Mouse (Mus musculus) erythroblast, adult 5-6 weeks (primary cell): ENCODE data around the gene Srsf7. TPM values are rescaled to one million over a fixed set of nuclear protein-coding genes. Genes with fewer than 3 reads are reported as not detected.
A peak's percentile ranks its signal among the peaks of the same experiment; 100 is the strongest.
"Not testable (repeated sequence)": the region's sequence is repeated elsewhere in the genome, so short reads cannot be mapped to it uniquely, and the experiment has no call there.

Source experiments
- ATAC-seq: replicated peaks from 2 replicates; pipeline ENCODE4 v1.8.0; 2016; ENCODE audit warnings: moderate number of reproducible peaks, mild to moderate bottlenecking, moderate TSS enrichment, inconsistent platforms; ENCODE audit not compliant: poor library complexity, low FRiP score, severe bottlenecking
- total RNA-seq, 2 experiments: library from RNA; stranded (forward) in 1 of 2; stranded (reverse) in 1 of 2; fragments of 150-400 nt in 1 of 2; fragments of 200-764, 138-1000 nt in 1 of 2; gene quantifications; 2 replicates each; pipeline versions ENCODE4 v1.2.3 to v1.2.4; 2015 to 2017; ENCODE audit warnings: low replicate concordance in 2 of 2

The Srsf7 gene
- total RNA-seq (2015; ENCODE audit: low replicate concordance) (90.1 and 116 TPM in 2 replicates), total RNA-seq (2017; ENCODE audit: low replicate concordance) (89.8 and 90.9 TPM in 2 replicates)

GRCm38 (mm10) chr17:80206671-80207581 lies at the start of gene Srsf7, which contains the start of gene Ttc39d:
Srsf7 (minus strand) TSS chr17:80207307.
Ttc39d (plus strand) TSS chr17:80207460.
- ATAC-seq = peak; percentile 92

- ATAC-seq = no peak
These were observed 48.1 kb upstream of the Srsf7 start for GRCm38 (mm10) chr17:80255208-80255607.

GRCm38 (mm10) chr17:80254421-80254820 lies 47.3 kb upstream of the Srsf7 start:
- no peak for ATAC-seq

DNA sequence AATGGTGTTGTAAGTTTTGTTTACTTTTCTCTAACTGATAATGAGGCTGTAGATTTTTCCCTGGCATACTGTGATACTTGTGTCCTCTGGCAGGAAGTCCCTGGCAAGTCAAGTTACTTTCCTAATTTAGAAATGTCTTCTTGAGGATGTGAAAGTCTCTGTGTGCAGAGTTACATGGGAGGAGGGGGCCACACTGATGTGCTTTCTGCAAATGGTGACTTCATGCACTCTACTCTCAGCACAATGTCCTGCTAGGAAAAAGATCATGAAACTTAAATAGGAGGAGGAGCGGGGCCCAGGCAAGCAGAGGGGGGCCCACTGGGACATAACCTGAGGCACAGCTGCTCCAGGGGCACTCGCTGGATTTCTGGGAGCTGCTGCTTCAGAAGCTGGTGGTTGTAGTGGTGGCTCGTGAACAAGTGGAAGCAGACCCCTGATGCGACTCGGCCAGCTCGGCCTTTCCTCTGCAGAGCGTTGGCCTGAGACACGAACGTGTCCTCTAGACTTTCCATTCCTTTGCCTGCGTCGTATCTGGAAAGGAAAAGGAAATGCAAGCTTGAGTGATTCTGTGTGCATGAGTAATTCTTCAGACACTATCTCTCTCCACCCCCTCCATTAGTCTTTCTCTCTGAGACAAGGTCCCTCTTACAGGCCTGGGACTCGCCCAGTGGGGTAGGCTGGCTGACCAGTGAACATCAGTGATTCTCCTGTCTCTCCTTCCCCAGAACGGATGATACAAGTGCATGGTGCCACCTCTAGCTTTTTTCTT lies 45.8 kb upstream of the Srsf7 start:
- no peak for ATAC-seq

- no peak for ATAC-seq
These were observed 36.0 kb upstream of the Srsf7 start for GRCm38 (mm10) chr17:80243116-80243515.

DNA sequence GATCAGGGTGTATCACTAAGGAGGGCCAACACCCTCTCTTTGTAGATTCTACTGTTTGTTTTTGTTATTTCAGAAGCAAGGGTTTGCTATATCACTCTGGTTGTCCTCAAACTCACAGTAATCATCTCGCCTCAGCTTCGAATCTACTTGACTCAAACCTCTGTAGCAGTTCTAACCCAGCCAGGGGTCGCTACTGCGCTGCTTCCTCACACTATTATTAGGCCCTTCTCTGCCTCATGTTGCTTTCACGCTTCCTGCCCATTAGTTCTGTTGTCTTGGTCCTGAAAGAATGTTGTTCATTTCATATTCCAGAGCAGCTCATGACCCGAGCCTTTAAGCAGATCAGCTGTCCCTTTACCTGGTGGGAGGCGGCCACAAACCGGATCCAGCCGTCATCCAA lies 34.5 kb upstream of the Srsf7 start:
- ATAC-seq = no peak

- no peak for ATAC-seq
These were observed 30.4 kb upstream of the Srsf7 start for GRCm38 (mm10) chr17:80237475-80237874.

- no peak for ATAC-seq
These were observed 29.7 kb upstream of the Srsf7 start for GRCm38 (mm10) chr17:80236805-80237204.

- no peak for ATAC-seq
These were observed 28.4 kb upstream of the Srsf7 start for GRCm38 (mm10) chr17:80235477-80235876.

DNA sequence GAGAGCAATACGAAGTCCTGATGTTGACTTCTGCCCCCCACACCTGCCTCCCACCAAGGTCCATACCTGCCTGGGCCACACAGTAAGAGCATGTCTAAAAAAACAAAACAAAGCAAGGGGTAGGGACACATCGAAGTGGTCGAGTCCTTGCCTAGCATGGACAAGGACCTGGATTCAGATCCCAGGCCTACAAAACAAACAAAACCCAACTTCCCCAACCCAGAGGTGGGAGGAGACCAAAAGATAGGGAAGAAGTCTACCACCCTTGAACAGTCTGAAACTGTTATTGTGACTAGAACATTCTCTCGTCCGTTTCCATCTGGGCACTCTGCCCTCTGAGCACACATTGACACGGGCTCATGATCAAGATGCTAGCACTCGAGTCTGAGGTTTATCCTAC lies 27.3 kb upstream of the Srsf7 start:
- ATAC-seq = no peak

DNA sequence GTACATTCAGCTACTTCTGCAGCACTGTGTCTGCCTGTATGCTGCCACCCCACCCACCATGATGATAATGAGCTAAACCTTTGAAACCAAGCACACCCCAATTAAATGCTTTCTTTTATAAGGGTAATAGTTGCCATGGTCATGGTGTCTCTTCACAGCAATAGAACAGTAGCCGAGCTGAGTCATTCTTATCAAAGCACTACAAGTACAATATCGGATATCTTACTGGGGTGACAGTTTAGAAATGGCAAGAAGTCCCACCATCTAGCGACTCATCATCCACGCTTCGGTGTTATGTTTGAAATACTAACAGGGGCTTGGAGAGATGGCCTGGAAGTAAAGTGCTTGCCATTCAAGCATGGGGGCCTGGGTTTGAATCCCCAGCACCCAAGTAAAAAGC lies 26.7 kb upstream of the Srsf7 start:
- no peak for ATAC-seq

- ATAC-seq = no peak
These were observed 22.3 kb upstream of the Srsf7 start for GRCm38 (mm10) chr17:80229396-80229795.

DNA sequence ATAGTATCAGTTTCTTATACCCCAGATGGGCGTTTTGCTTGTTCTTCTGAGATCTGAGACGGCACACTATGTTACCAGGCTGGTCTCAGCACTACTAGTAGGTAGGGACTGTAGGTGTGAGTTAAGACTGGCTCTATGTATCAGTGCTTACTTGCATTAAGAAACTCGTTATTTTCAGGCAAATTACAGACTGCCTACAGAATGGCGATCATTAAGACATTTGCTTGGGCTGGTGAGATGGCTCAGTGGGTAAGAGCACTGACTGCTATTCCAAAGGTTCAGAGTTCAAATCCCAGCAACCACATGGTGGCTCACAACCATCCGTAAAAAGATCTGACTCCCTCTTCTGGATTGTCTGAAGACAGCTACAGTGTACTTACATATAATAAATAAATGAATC lies 18.0 kb upstream of the Srsf7 start:
- peak; percentile 32; the same call in 1 of the 2 replicates for ATAC-seq

- ATAC-seq = peak; percentile 100
These were observed 17.4 kb upstream of the Srsf7 start, which contains the start of gene Gemin6 for GRCm38 (mm10) chr17:80224326-80225116. Gemin6 (plus strand) TSS chr17:80224441.

GRCm38 (mm10) chr17:80223829-80224228 lies 16.7 kb upstream of the Srsf7 start:
- ATAC-seq = peak; percentile 64

DNA sequence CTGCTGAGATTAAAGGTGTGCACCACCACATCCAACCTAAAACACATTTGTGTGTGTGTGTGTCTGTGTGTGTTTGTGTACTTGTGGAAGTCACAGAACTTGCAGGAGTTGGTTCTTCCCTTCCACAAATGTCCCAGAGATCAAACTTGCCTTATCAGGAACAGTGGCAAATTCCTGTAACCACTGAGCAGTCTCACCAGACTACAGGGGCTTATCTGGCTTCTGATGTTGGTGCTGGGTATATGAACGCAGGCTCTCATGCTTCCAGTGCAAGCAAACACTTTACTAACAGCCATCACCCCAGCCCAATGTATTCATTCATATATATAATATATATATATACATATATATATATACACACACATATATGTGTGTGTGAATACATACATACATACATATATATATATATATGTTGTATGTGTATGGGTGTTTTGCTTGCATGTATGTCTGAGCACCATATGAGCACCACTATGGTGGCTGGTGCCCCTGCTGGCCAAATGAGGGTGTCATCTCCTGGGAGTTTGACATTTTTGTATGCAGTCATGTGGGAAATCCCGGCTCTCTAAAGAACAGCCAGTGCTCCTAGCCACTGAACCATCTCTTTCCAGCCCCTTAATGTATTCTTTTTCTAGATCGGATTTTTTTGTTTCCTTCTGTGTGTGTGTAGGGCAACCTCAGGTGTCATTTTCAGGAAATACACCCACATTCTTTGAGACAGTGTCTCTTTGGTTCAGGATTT lies 15.0 kb upstream of the Srsf7 start:
- ATAC-seq = no peak

DNA sequence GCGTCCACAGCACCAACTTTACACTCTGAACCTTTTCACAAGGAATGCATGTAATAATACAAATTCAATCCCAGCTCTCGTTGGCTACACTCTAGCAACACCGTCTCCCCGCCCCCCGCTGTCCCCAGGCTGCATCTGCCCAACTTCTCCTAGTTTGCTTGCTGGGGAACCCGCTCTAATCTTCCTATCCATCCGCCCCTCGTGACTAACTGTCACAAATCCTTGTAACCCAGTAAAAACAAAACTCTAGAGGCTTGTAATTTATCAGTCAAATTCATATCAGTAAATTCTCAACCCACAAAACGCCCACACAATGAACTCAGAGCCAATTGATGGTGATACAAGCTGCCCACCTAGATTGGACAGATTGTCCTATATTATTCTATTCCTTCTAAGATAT lies 14.1 kb upstream of the Srsf7 start:
- no peak for ATAC-seq

DNA sequence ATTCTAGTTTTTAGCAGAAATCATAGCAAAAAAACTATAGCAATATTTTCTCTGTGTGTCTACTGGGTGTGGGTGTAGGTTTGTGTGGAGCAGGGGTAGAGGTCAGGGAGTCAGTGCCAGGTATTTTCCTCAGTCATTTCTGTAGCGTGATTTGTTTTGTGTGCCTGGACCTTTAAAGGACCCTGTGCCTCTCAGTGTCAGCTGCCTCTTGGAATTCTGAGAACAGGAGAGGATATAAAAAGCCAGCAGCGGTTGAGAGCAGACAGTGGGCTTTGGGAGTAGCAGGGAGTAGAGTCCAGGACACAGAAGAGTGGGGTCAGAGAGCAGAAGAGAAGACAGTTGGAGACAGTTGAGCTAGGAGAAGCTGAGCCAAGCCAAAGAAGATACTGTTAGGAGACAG lies 13.0 kb upstream of the Srsf7 start:
- ATAC-seq = no peak

GRCm38 (mm10) chr17:80213998-80214397 lies 6.9 kb upstream of the Srsf7 start:
- ATAC-seq = not testable (repeated sequence)
